Mouse (Mus musculus) neutrophil, adult 59 days (primary cell): ENCODE results near the gene Mdk. TPM values are rescaled to one million over a fixed set of nuclear protein-coding genes. Genes with fewer than 3 reads are reported as not detected.

ENCODE experiments used
- total RNA-seq, 2 experiments: library from RNA; stranded (reverse); gene quantifications; 1 replicate in 1 of 2; 2 replicates in 1 of 2; pipeline ENCODE4 v1.2.4; 2023

Gene Mdk
- 1 to 10 TPM; 1.4 to 1.5 TPM for total RNA-seq

GRCm38 (mm10) chr2:91932160-91932711 lies at the start of gene Mdk:
TSS of gene Mdk (minus strand) at chr2:91932297.

GRCm38 (mm10) chr2:91975581-91976541 lies 43.8 kb upstream of the Mdk start, which contains the start of gene Dgkz:
TSS of gene Dgkz (minus strand) at chr2:91975864.

GRCm38 (mm10) chr2:91945483-91945882 lies 13.4 kb upstream of the Mdk start, which contains the start of gene Gm9821:
TSS of gene Gm9821 (plus strand) at chr2:91945703.

GRCm38 (mm10) chr2:91926949-91927348 lies 5.1 kb downstream of the Mdk start, which contains the start of gene Chrm4:
TSS of gene Chrm4 (plus strand) at chr2:91927249.

Other genes starting within 250 kb of the Mdk start
- 10 to 100 TPM; 23.5 to 23.6 TPM for gene Atg13, start 221.7 kb downstream of the Mdk start, total RNA-seq
- 1 to 10 TPM; 2.6 to 3.6 TPM for gene Harbi1, start 221.4 kb downstream of the Mdk start, total RNA-seq
- gene Ambra1, start 202.2 kb downstream of the Mdk start, total RNA-seq: 10 to 100 TPM; 32.3 to 34.1 TPM
- gene Chrm4, start 5.0 kb downstream of the Mdk start, total RNA-seq: not detected
- not detected for gene Gm9821, start 13.4 kb upstream of the Mdk start, total RNA-seq
- gene Dgkz, start 43.6 kb upstream of the Mdk start, total RNA-seq: 100 to 1,000 TPM; 207 to 251 TPM
- 1 to 10 TPM; 2.0 to 2.8 TPM for gene Creb3l1, start 92.2 kb upstream of the Mdk start, total RNA-seq
- gene Phf21a, start 160.8 kb upstream of the Mdk start, total RNA-seq: 100 to 1,000 TPM; 106 to 116 TPM